Mouse (Mus musculus) neural tube, embryonic 11.5 days (tissue): ENCODE results near the gene Synrg. TPM values are rescaled to one million over a fixed set of nuclear protein-coding genes. Genes with fewer than 3 reads are reported as not detected.
A peak's percentile ranks its signal among the peaks of the same experiment; 100 is the strongest.

Source experiments
- ATAC-seq: fragments of 200-750 bp; cut with Nextera tagmentation; 2 replicates; pipeline ENCODE4 v1.8.0; 2017; ENCODE audit warnings: moderate number of reproducible peaks, mild to moderate bottlenecking, moderate TSS enrichment, moderate library complexity; ENCODE audit not compliant: insufficient read depth, low FRiP score, low TSS enrichment
- DNase-seq: peaks from one replicate; pipeline ENCODE4 v3.0.0-alpha.2; 2015; ENCODE audit warnings: low spot score
- H3K27ac ChIP-seq: fragments of 300-500 bp; sonication (generic); 2 replicates; pipeline ENCODE4 v1.5.1; 2014; ENCODE audit warnings: low read depth, mild to moderate bottlenecking, low read length
- H3K27me3 ChIP-seq: fragments of 300-500 bp; sonication (generic); 2 replicates; pipeline ENCODE4 v1.6.1; 2014; ENCODE audit warnings: mild to moderate bottlenecking, low read length, mixed read lengths; ENCODE audit not compliant: control insufficient read depth, insufficient read depth
- H3K36me3 ChIP-seq: fragments of 300-500 bp; sonication (generic); 2 replicates; pipeline ENCODE4 v1.6.1; 2014; ENCODE audit warnings: mild to moderate bottlenecking, low read length, moderate library complexity, mixed read lengths; ENCODE audit not compliant: control insufficient read depth, insufficient read depth
- H3K4me1 ChIP-seq: fragments of 300-500 bp; sonication (generic); 2 replicates; pipeline ENCODE4 v1.6.1; 2014; ENCODE audit warnings: low read length, mixed read lengths; ENCODE audit not compliant: control insufficient read depth, insufficient read depth
- H3K4me2 ChIP-seq: fragments of 300-500 bp; sonication (generic); 2 replicates; pipeline ENCODE4 v1.6.1; 2014; ENCODE audit warnings: low read depth, mild to moderate bottlenecking, moderate library complexity
- H3K4me3 ChIP-seq: fragments of 300-500 bp; sonication (generic); 2 replicates; pipeline ENCODE4 v1.5.1; 2014; ENCODE audit warnings: low read depth, low read length
- H3K9ac ChIP-seq: fragments of 300-500 bp; sonication (generic); 2 replicates; pipeline ENCODE4 v1.6.1; 2014; ENCODE audit warnings: mild to moderate bottlenecking, low read length
- H3K9me3 ChIP-seq: fragments of 300-500 bp; sonication (generic); 2 replicates; pipeline ENCODE4 v1.6.1; 2016; ENCODE audit warnings: low read length; ENCODE audit not compliant: control insufficient read depth
- WGBS: fragments of 180-500 bp; shearing (Covaris S2); extraction: QIAGEN DNeasy Blood & Tissue Kit; methylation state at CpG from one replicate; pipeline ENCODE4 v1.1.7; 2014; 5-methylcytosine and 5-hydroxymethylcytosine counted together
- polyA plus RNA-seq: library from polyadenylated mRNA; unstranded; fragments of >200 nt; fragmentation: Nextera tagmentation; extraction: Ambion mirVana; gene quantifications from 2 replicates; pipeline ENCODE4 v1.2.1, GENCODE M21; 2014

The Synrg gene
- polyA plus RNA-seq, 1 experiment from 2014 or later: 18.6 TPM

DNA sequence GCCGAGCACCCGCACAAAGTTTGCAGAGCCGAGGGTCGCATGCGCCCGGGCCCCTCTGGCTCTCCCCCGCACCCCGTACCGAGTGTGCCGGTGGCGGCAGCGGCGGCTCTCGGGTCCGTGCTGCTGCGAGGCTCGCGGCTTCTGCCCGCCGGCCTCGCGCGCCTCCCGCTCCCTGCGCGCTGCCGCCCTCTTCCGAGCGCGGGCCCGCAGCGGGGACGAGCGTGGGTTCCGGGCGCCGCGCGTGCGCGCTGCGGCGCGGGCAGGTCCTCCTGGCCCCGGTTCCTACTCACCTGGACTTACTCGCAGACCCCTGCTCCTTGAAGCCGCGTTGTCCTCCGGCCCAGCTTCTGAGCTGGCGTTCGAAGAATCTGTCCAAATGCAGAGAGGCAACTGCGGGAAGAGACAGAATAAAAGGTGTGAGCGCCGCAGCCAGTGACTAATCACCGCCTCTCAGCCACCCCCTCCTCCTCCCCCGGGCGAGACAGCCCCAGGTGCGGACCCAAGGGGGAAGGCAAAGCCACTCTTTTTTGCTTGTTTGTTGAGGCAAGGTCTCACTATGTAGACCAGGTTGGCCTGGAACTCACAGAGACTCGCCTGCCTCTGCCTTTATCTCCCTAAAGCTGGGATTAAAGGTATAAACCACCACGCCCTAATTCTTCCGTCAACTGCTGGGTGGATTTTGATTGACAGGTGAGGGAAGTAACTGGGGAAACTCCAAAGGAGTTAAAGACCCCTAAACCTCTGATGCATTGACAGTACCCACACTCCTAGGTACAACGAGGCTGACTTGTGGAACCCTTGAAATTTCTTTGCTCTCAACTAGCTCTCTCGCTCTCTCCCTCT, 104.2 kb downstream of the Synrg start:
- Histone ChIP-seq H3K27ac (no peak overlapping the region), H3K9me3 (no peaks in the 10 kb centered on the region), H3K4me1 (peaks cover 7% of the 10 kb centered on the region; the same call in 1 of the 2 replicates), H3K27me3 (peaks cover 14% of the 10 kb centered on the region), H3K36me3 (no peaks in the 10 kb centered on the region), H3K4me3 (peak overlapping the region; percentile 71), H3K4me2 (peak overlapping the region; percentile 87), H3K9ac (peak overlapping the region; percentile 70)
- WGBS: 2% methylated on average over 45 of the region's 63 CpGs
- DNase-seq: peak; percentile 81
- no peak; the same call in 1 of the 2 replicates for ATAC-seq

DNA sequence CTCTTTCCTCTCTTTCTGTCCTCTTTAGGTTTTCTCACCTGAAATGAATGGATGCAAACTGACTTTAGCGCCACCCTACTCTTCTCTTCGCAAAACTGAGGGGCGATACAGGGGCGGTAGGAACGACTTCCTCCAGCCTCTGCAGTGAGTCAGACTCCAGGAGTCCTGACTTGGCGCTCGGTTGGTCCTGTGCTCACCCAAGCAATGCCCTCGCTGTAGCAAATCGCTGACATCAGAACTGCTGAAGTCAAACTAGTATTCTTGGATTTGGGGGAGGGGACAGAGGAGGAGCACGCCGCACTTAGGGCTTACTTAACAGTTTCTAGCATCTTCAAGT, 104.8 kb downstream of the Synrg start, which contains the start of gene Dusp14:
Gene Dusp14, minus strand, starts transcription at position 228 of the 337 bp plus-strand sequence.
- H3K9me3 ChIP-seq: no peaks in the 10 kb centered on the region
- ATAC-seq (no peak), DNase-seq (no peak)
- peaks cover 7% of the 10 kb centered on the region; the same call in 1 of the 2 replicates for H3K4me1 ChIP-seq
- 14% methylated on average over 11 of the region's 11 CpGs for WGBS
- no peak within 1 kb of the TSS for H3K27ac ChIP-seq
- peak within 1 kb of the TSS; percentile 70 for H3K9ac ChIP-seq
- peak within 1 kb of the TSS; percentile 87 for H3K4me2 ChIP-seq
- H3K36me3 ChIP-seq: no peaks in the 10 kb centered on the region
- H3K4me3 ChIP-seq: peak within 1 kb of the TSS; percentile 71
- H3K27me3 ChIP-seq: peaks cover 14% of the 10 kb centered on the region

DNA sequence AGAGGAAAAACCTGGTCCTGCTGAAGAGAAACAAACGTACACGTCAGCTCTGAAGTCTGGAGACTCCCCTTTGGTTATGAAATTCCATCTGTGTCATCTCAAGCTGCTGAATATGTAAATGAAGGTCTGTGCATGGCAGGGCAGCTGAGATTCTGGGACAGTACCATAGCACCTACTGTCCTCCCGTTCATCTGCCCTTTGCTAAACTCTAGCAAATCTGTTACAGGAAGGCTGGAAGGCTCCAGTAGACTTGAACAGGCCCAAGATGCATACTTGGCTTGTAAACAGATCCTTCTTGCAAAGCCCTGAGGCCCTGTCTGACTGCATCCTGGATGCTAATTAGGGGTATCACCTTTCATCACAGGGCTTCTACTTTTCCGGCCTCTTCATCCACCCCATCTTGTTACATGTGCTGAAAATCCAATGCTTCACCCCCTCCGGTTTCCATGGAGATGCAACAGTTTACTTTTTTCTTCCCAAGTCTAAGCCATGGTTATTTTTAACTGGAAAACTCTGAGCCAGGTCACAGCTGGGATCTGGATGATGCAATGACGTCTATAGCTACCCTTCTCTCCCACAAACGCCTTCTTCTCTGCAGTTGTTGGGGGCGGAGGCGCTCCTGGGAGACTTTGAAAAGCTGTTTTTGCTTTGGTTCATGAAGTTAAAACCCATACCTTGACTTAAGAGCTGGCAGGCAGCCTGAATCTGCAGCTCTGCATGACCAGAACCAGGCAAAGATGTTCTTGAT, 108.8 kb downstream of the Synrg start:
- Histone ChIP-seq H3K4me1 (no peaks in the 10 kb centered on the region), H3K36me3 (no peaks in the 10 kb centered on the region), H3K4me2 (no peak overlapping the region), H3K9ac (no peak overlapping the region), H3K9me3 (no peaks in the 10 kb centered on the region), H3K4me3 (no peak overlapping the region), H3K27ac (no peak overlapping the region), H3K27me3 (peaks cover 8% of the 10 kb centered on the region)
- WGBS: 65% methylated on average over 9 of the region's 9 CpGs
- ATAC-seq (no peak), DNase-seq (no peak)

DNA sequence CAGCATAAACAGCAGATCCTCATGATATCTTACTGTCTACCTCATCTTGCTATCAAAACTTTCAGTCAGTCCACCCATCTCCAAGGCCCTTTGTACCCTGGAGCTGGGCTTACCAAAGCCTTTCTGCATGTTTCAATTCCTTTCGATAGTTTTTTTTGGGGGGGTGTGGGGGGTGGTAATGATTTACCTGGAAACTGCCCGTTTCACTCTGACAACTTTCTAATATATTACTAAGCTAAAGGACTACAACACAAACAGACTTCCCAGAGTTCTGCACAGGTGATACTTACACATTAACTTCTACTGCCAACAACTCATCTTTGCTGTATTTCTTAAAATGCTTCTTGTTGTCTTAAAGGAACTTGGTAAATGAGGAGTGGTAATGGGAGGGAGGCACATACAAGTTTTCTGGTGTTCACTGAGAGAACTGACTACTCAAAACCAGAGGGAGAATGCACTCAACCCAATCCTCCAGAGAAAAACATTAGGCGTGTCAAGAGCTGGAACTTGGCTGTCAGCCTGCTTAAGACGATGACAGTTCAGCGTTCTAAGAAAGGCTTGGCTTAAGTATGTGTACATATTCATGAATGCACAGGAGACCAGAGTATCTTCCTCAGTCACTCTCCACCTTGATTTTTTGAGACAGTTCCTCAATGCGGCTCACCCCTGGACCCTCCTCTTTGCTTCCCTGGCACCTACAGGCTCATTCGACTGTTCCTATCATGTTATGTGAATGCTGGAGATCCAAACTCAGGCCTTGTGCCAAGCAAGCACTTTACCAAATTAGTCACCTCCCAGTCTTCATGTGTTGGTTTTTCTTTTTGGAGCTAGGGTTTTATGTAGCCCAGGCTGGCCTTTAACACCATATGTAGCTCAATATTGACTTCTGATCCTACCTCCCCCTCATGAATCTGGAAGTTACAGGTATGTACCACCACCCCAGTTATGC, 109.9 kb downstream of the Synrg start:
- WGBS: 84% methylated on average over 7 of the region's 7 CpGs
- H3K27ac ChIP-seq: no peak overlapping the region
- H3K4me3 ChIP-seq: no peak overlapping the region
- H3K9me3 ChIP-seq: no peaks in the 10 kb centered on the region
- no peak overlapping the region for H3K4me2 ChIP-seq
- H3K27me3 ChIP-seq: peaks cover under 1% of the 10 kb centered on the region
- no peaks in the 10 kb centered on the region for H3K36me3 ChIP-seq
- H3K4me1 ChIP-seq: no peaks in the 10 kb centered on the region
- DNase-seq (no peak), ATAC-seq (no peak)
- H3K9ac ChIP-seq: no peak overlapping the region

DNA sequence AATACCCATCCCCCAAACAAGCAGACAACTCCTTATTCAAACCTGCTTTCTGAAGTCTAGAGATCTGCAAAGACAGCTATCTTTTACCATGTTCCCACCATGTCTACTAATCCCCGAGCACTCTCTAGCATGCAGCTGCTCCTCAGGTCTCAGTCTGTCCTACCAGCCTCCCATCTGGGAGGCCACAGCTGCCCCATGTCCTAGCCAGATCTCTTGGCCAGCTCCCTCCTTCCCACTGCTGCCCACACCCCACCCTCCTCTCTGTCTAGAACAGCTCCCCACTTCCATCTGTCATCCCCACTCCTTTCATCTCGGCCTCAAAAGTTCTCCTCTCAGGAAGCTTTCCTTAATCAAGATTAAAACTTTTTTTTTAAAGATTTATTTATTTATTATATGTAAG, 112.8 kb downstream of the Synrg start:
- Histone ChIP-seq H3K36me3 (peaks cover under 1% of the 10 kb centered on the region; the same call in 1 of the 2 replicates), H3K4me2 (no peak overlapping the region), H3K9me3 (no peaks in the 10 kb centered on the region), H3K27ac (no peak overlapping the region), H3K4me3 (no peak overlapping the region), H3K27me3 (no peaks in the 10 kb centered on the region), H3K9ac (no peak overlapping the region), H3K4me1 (no peaks in the 10 kb centered on the region)
- WGBS: 78% methylated on average over 2 of the region's 2 CpGs
- DNase-seq (no peak), ATAC-seq (no peak)

DNA sequence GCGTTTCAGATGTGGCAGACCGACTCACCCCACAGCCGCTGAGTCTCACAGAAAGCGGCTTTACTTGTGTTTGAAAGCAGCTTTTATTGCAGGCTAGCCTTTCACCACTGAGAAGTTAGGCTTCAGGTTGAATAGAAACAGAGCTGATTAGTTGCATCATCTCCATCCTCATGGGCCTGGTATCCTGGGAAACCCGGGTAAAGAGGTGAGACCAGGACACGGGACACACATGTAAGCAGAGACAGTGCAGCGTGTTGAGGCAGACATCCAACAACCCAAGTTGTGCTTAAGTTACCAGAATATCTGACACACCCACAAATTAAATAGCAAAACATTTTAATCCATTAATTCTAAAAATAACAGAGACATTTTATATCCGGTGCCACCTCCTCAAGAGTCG, 114.4 kb downstream of the Synrg start:
- H3K36me3 ChIP-seq: peaks cover 2% of the 10 kb centered on the region; the same call in 1 of the 2 replicates
- no peak overlapping the region for H3K4me2 ChIP-seq

DNA sequence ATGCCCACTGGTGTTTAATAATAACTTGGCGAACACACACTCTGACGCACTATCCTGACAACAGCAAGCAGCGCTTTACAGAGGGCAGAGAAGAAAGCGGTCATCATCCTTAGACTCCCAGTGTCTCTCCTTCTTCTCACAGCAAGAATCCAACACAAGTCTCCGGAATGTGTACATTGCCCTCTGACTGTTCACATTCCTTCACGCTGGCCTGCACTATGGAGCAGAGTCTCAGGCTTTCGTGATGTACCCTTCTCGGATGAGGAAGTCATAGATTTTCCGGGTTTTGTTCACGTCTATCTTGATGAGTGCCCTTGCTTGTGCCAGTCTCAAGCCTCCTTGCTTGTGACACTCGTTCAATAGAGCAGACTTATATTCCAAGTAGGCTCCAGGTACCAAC, 115.1 kb downstream of the Synrg start:
- Histone ChIP-seq H3K27ac (no peak overlapping the region), H3K36me3 (peaks cover 2% of the 10 kb centered on the region; the same call in 1 of the 2 replicates), H3K4me1 (no peaks in the 10 kb centered on the region), H3K27me3 (no peaks in the 10 kb centered on the region), H3K4me2 (no peak overlapping the region), H3K9ac (no peak overlapping the region), H3K9me3 (no peaks in the 10 kb centered on the region), H3K4me3 (no peak overlapping the region)
- DNase-seq (no peak), ATAC-seq (no peak)
- 93% methylated on average over 11 of the region's 11 CpGs for WGBS

More for the DNA sequence above, 114.4 kb downstream of the Synrg start:
- Histone ChIP-seq H3K4me1 (no peaks in the 10 kb centered on the region), H3K9ac (no peak overlapping the region), H3K27me3 (no peaks in the 10 kb centered on the region), H3K4me3 (no peak overlapping the region), H3K9me3 (no peaks in the 10 kb centered on the region), H3K27ac (no peak overlapping the region)
- ATAC-seq (no peak), DNase-seq (no peak)
- 91% methylated on average over 9 of the region's 9 CpGs for WGBS

DNA sequence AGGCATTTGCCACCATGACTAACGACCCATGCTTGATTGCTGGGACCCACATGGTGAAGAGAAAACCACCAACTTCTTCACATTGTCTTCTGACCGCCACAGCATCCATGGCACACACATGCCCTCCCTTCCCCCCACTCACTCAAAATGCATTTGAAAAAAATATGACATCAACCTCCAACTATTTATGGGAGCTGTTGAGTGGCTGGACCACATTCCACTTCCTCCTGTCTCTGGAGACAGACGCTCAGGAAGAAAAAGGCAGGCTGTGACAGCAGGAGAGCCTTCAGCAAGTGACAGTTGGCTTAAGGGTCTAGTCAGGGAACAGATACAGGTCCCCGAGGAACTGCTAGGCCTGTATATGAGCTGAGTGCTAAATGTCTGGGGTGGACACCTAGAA, 115.7 kb downstream of the Synrg start:
- Histone ChIP-seq H3K27ac (no peak overlapping the region), H3K9me3 (no peaks in the 10 kb centered on the region), H3K9ac (no peak overlapping the region), H3K36me3 (peaks cover 2% of the 10 kb centered on the region; the same call in 1 of the 2 replicates), H3K4me2 (no peak overlapping the region), H3K27me3 (no peaks in the 10 kb centered on the region), H3K4me3 (no peak overlapping the region), H3K4me1 (no peaks in the 10 kb centered on the region)
- ATAC-seq (no peak), DNase-seq (no peak)
- WGBS: 82% methylated on average over 4 of the region's 4 CpGs
